Mouse (Mus musculus): ENCODE measurements around the gene Plcl1. TPM values are rescaled to one million over a fixed set of nuclear protein-coding genes. Genes with fewer than 3 reads are reported as not detected.

Gene Plcl1
- polyA plus RNA-seq, 1 experiment from 2014 or later = 4.1 TPM

GRCm38 (mm10) chr1:55523966-55524365, 118.2 kb downstream of the Plcl1 start:
- ATAC-seq = no peak
- no peak overlapping the region for H3K4me2 ChIP-seq (ENCODE audit: low read length)
- no peak overlapping the region for H3K4me3 ChIP-seq (ENCODE audit: low read depth, low read length)
- no peak overlapping the region for H3K27ac ChIP-seq (ENCODE audit: low read length)
- no peaks in the 10 kb centered on the region for H3K36me3 ChIP-seq (ENCODE audit: control insufficient read depth, insufficient read depth, low read length)
- 100% methylated on average over 1 of the region's 1 CpGs for WGBS
- H3K27me3 ChIP-seq (ENCODE audit: control insufficient read depth, insufficient read depth, low read depth, low read length) = no peaks in the 10 kb centered on the region
- H3K9me3 ChIP-seq (replicated peaks; ENCODE audit: control insufficient read depth, low read length, poor library complexity, severe bottlenecking) = no peaks in the 10 kb centered on the region
- H3K4me1 ChIP-seq (ENCODE audit: control insufficient read depth, insufficient read depth, low read length) = no peaks in the 10 kb centered on the region
- no peak overlapping the region for H3K9ac ChIP-seq (ENCODE audit: low read depth, low read length)

GRCm38 (mm10) chr1:55525100-55525499, 119.4 kb downstream of the Plcl1 start:
- H3K4me3 ChIP-seq (ENCODE audit: low read depth, low read length) = no peak overlapping the region
- 83% methylated on average over 5 of the region's 5 CpGs for whole genome bisulfite sequencing
- no peak overlapping the region for H3K27ac ChIP-seq (ENCODE audit: low read length)
- H3K4me1 ChIP-seq (ENCODE audit: control insufficient read depth, insufficient read depth, low read length) = no peaks in the 10 kb centered on the region
- H3K4me2 ChIP-seq (ENCODE audit: low read length) = no peak overlapping the region
- no peak for ATAC-seq
- no peaks in the 10 kb centered on the region for H3K9me3 ChIP-seq (replicated peaks; ENCODE audit: control insufficient read depth, low read length, poor library complexity, severe bottlenecking)
- no peaks in the 10 kb centered on the region for H3K36me3 ChIP-seq (ENCODE audit: control insufficient read depth, insufficient read depth, low read length)
- H3K27me3 ChIP-seq (ENCODE audit: control insufficient read depth, insufficient read depth, low read depth, low read length) = no peaks in the 10 kb centered on the region
- no peak overlapping the region for H3K9ac ChIP-seq (ENCODE audit: low read depth, low read length)

GRCm38 (mm10) chr1:55525748-55526147, 120.0 kb downstream of the Plcl1 start:
- Histone ChIP-seq H3K36me3 (ENCODE audit: control insufficient read depth, insufficient read depth, low read length) (no peaks in the 10 kb centered on the region), H3K27me3 (ENCODE audit: control insufficient read depth, insufficient read depth, low read depth, low read length) (no peaks in the 10 kb centered on the region), H3K4me3 (ENCODE audit: low read depth, low read length) (no peak overlapping the region), H3K9ac (ENCODE audit: low read depth, low read length) (no peak overlapping the region), H3K4me1 (ENCODE audit: control insufficient read depth, insufficient read depth, low read length) (no peaks in the 10 kb centered on the region), H3K27ac (ENCODE audit: low read length) (no peak overlapping the region), H3K4me2 (ENCODE audit: low read length) (no peak overlapping the region), H3K9me3 (replicated peaks; ENCODE audit: control insufficient read depth, low read length, poor library complexity, severe bottlenecking) (no peaks in the 10 kb centered on the region)
- 88% methylated on average over 2 of the region's 2 CpGs for WGBS
- no peak for ATAC-seq

GRCm38 (mm10) chr1:55528547-55529304, 123.0 kb downstream of the Plcl1 start:
- Histone ChIP-seq H3K9ac (ENCODE audit: low read depth, low read length) (no peak overlapping the region), H3K27ac (ENCODE audit: low read length) (no peak overlapping the region), H3K4me1 (ENCODE audit: control insufficient read depth, insufficient read depth, low read length) (no peaks in the 10 kb centered on the region), H3K36me3 (ENCODE audit: control insufficient read depth, insufficient read depth, low read length) (no peaks in the 10 kb centered on the region), H3K27me3 (ENCODE audit: control insufficient read depth, insufficient read depth, low read depth, low read length) (no peaks in the 10 kb centered on the region), H3K4me3 (ENCODE audit: low read depth, low read length) (no peak overlapping the region), H3K4me2 (ENCODE audit: low read length) (no peak overlapping the region), H3K9me3 (replicated peaks; ENCODE audit: control insufficient read depth, low read length, poor library complexity, severe bottlenecking) (no peaks in the 10 kb centered on the region)
- ATAC-seq = no peak
- WGBS = 75% methylated on average over 7 of the region's 7 CpGs

- no peaks in the 10 kb centered on the region for H3K27me3 ChIP-seq (ENCODE audit: control insufficient read depth, insufficient read depth, low read depth, low read length)
- H3K27ac ChIP-seq (ENCODE audit: low read length) = no peak overlapping the region
- H3K4me3 ChIP-seq (ENCODE audit: low read depth, low read length) = no peak overlapping the region
- 94% methylated on average over 1 of the region's 1 CpGs for WGBS
- no peaks in the 10 kb centered on the region for H3K4me1 ChIP-seq (ENCODE audit: control insufficient read depth, insufficient read depth, low read length)
- no peak overlapping the region for H3K4me2 ChIP-seq (ENCODE audit: low read length)
- H3K9me3 ChIP-seq (replicated peaks; ENCODE audit: control insufficient read depth, low read length, poor library complexity, severe bottlenecking) = no peaks in the 10 kb centered on the region
- H3K36me3 ChIP-seq (ENCODE audit: control insufficient read depth, insufficient read depth, low read length) = no peaks in the 10 kb centered on the region
- ATAC-seq = no peak
- no peak overlapping the region for H3K9ac ChIP-seq (ENCODE audit: low read depth, low read length)
These were observed 128.1 kb downstream of the Plcl1 start for GRCm38 (mm10) chr1:55533823-55534222.

- 88% methylated on average over 3 of the region's 3 CpGs for WGBS
- ATAC-seq = no peak
- no peak overlapping the region for H3K9ac ChIP-seq (ENCODE audit: low read depth, low read length)
- no peaks in the 10 kb centered on the region for H3K4me1 ChIP-seq (ENCODE audit: control insufficient read depth, insufficient read depth, low read length)
- H3K4me2 ChIP-seq (ENCODE audit: low read length) = no peak overlapping the region
- no peak overlapping the region for H3K4me3 ChIP-seq (ENCODE audit: low read depth, low read length)
- H3K9me3 ChIP-seq (replicated peaks; ENCODE audit: control insufficient read depth, low read length, poor library complexity, severe bottlenecking) = no peaks in the 10 kb centered on the region
- no peak overlapping the region for H3K27ac ChIP-seq (ENCODE audit: low read length)
- no peaks in the 10 kb centered on the region for H3K27me3 ChIP-seq (ENCODE audit: control insufficient read depth, insufficient read depth, low read depth, low read length)
- H3K36me3 ChIP-seq (ENCODE audit: control insufficient read depth, insufficient read depth, low read length) = no peaks in the 10 kb centered on the region
These were observed 148.7 kb downstream of the Plcl1 start for GRCm38 (mm10) chr1:55554405-55554804.

- Histone ChIP-seq H3K4me3 (ENCODE audit: low read depth, low read length) (no peak overlapping the region), H3K4me1 (ENCODE audit: control insufficient read depth, insufficient read depth, low read length) (no peaks in the 10 kb centered on the region), H3K9me3 (replicated peaks; ENCODE audit: control insufficient read depth, low read length, poor library complexity, severe bottlenecking) (no peaks in the 10 kb centered on the region), H3K27me3 (ENCODE audit: control insufficient read depth, insufficient read depth, low read depth, low read length) (no peaks in the 10 kb centered on the region), H3K36me3 (ENCODE audit: control insufficient read depth, insufficient read depth, low read length) (no peaks in the 10 kb centered on the region), H3K4me2 (ENCODE audit: low read length) (no peak overlapping the region), H3K27ac (ENCODE audit: low read length) (no peak overlapping the region), H3K9ac (ENCODE audit: low read depth, low read length) (no peak overlapping the region)
- 82% methylated on average over 7 of the region's 7 CpGs for WGBS
- no peak for ATAC-seq
These were observed 152.2 kb downstream of the Plcl1 start for GRCm38 (mm10) chr1:55557960-55558359.

GRCm38 (mm10) chr1:55558409-55558808, 152.7 kb downstream of the Plcl1 start:
- ATAC-seq = no peak
- 96% methylated on average over 1 of the region's 1 CpGs for WGBS
- Histone ChIP-seq H3K27ac (ENCODE audit: low read length) (no peak overlapping the region), H3K4me3 (ENCODE audit: low read depth, low read length) (no peak overlapping the region), H3K4me2 (ENCODE audit: low read length) (no peak overlapping the region), H3K36me3 (ENCODE audit: control insufficient read depth, insufficient read depth, low read length) (no peaks in the 10 kb centered on the region), H3K9me3 (replicated peaks; ENCODE audit: control insufficient read depth, low read length, poor library complexity, severe bottlenecking) (no peaks in the 10 kb centered on the region), H3K4me1 (ENCODE audit: control insufficient read depth, insufficient read depth, low read length) (no peaks in the 10 kb centered on the region), H3K9ac (ENCODE audit: low read depth, low read length) (no peak overlapping the region), H3K27me3 (ENCODE audit: control insufficient read depth, insufficient read depth, low read depth, low read length) (no peaks in the 10 kb centered on the region)

GRCm38 (mm10) chr1:55559998-55560397, 154.3 kb downstream of the Plcl1 start:
- no peak for ATAC-seq
- 78% methylated on average over 9 of the region's 9 CpGs for WGBS
- no peak overlapping the region for H3K4me3 ChIP-seq (ENCODE audit: low read depth, low read length)
- no peaks in the 10 kb centered on the region for H3K36me3 ChIP-seq (ENCODE audit: control insufficient read depth, insufficient read depth, low read length)
- no peaks in the 10 kb centered on the region for H3K4me1 ChIP-seq (ENCODE audit: control insufficient read depth, insufficient read depth, low read length)
- H3K27ac ChIP-seq (ENCODE audit: low read length) = no peak overlapping the region
- H3K9me3 ChIP-seq (replicated peaks; ENCODE audit: control insufficient read depth, low read length, poor library complexity, severe bottlenecking) = no peaks in the 10 kb centered on the region
- no peak overlapping the region for H3K9ac ChIP-seq (ENCODE audit: low read depth, low read length)
- no peak overlapping the region for H3K4me2 ChIP-seq (ENCODE audit: low read length)
- H3K27me3 ChIP-seq (ENCODE audit: control insufficient read depth, insufficient read depth, low read depth, low read length) = no peaks in the 10 kb centered on the region

All from midbrain, embryonic 16.5 days (tissue).